Mouse (Mus musculus): Measurements from ENCODE around the gene Lingo4.

Lingo4 gene

DNA sequence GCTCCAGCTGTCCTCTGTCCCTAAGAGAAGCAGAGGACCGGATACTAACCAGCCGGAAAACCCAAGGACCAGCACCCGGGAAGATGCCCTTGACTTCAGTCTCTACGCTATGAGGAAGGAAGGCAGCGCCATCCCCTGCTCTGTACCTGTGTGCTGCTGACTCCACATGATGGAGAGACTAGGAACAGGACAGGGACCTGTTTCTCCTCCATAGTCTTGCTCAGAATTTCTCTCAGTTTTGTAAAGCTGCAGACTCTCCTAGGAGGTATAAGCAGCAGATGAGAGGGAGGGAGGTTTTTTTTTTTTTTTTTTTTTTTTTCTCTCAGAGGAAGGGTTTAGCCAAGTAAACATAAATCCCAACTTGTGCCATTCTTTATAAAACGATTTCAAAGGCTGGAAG, at the start of gene Lingo4:
Gene Lingo4 (plus strand): TSS at position 301 of the 400 bp plus-strand sequence.
- DNase-seq (ENCODE audit: inconsistent ontology term): no peak

- DNase-seq (ENCODE audit: inconsistent ontology term): no peak
These were observed 37.5 kb upstream of the Lingo4 start for GRCm38 (mm10) chr3:94360812-94361211.

DNA sequence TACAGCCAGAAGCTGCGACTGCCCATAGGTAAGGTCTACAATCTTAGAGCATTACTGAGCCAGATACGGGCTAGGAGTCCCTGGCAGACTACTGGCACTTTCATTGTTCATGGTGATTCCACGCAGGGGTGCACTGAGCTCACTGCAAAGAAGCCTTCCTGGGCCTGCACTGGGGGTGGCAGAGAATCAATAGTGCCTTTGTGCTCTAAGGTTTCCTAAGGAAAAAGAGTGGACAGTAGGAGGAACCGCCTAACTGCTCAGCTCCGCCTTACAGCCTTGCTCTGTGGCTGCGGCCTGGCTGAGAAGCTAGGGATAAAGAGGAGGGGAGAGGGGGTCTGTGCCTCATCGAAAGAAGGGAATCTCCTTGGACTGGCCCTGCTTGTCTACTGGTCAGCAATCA, 36.2 kb upstream of the Lingo4 start, which contains the start of gene C2cd4d:
Gene C2cd4d (plus strand): TSS at position 301 of the 400 bp plus-strand sequence.
- no peak for DNase-seq (ENCODE audit: inconsistent ontology term)

- DNase-seq (ENCODE audit: inconsistent ontology term): peak; percentile 62
These were observed 34.8 kb upstream of the Lingo4 start for GRCm38 (mm10) chr3:94363291-94364153.

DNA sequence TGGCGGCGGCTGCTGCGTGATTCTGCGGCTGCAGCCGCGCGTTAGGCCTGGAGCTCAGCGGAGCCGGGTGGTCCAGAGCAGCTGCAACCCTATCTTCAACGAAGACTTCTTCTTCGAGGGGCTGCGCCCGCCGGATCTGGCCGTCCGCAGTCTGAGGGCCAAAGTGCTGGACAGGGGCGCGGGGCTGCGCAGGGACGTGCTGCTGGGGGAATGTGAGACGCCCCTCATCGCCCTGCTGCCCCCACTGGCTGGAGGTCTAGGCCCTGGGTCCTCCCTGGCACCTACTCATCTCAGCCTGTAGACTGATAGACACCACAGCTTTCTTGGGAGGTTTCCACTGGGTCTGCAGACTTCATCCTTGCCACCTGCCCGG, 34.2 kb upstream of the Lingo4 start:
- DNase-seq (ENCODE audit: inconsistent ontology term): no peak

- peak; percentile 73 for DNase-seq (ENCODE audit: inconsistent ontology term)
These were observed 31.6 kb upstream of the Lingo4 start for GRCm38 (mm10) chr3:94366761-94367160.

- no peak for DNase-seq (ENCODE audit: inconsistent ontology term)
These were observed 30.8 kb upstream of the Lingo4 start for GRCm38 (mm10) chr3:94367511-94367910.

DNA sequence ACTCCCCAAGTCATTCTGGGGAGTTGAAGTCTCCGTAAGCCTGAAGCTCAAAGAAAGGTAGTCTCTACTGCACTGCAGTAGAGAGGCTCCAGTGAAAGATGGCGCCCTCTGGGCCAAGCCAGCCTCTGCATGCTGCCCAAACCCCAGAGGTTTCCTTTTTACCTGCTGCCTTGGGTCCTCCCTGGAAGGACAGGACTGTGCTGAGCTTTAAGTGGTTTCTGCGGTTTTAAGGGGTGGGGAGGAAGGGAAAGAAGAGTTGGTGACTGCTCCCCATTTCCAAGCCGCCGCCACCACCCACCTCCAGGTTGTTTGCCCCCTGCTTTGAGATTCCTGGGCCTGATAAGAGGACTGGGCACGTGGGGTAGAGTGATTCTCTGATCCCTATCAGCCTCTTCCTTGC, 29.7 kb upstream of the Lingo4 start:
- DNase-seq (ENCODE audit: inconsistent ontology term): no peak

DNA sequence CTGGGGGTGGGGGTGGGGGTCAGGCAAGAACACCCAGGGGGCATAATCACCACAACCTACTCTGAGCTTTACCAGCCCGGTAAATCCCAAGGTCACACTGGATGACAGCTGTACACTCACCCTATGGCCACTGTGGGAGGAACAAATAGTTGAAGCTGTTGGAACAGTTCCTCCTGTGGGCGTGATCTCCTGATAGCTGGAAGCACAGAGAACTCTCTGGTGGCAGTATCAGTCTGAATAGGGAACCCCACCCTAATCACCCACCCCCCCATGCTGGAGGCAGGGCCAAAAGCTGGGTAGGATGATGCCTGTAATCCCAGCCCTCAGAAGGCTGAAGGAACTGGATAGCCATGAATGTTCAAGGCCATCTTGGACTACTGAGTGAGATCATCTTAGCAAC, 28.6 kb upstream of the Lingo4 start:
- no peak for DNase-seq (ENCODE audit: inconsistent ontology term)

GRCm38 (mm10) chr3:94371637-94372036, 26.7 kb upstream of the Lingo4 start:
- peak; percentile 83 for DNase-seq (ENCODE audit: inconsistent ontology term)

DNA sequence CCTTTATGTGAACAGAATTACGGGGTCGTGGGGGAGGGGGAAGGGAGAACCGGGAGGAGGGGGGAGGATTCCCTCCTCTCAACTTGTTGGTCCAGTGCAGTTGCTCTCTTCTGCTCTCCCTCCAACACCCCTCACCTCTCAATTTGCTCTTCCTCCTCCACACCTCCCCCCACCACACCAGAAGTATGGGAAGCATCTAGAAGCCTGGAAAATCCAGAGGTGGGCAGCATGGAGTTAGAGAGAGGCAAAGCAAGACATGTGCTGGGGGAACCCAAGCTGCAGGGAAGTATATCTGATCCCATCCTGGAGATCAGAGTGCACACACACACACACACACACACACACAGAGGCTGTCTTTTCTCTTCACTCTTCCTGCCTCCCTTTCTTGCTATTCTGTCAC, 26.3 kb upstream of the Lingo4 start:
- DNase-seq (ENCODE audit: inconsistent ontology term): no peak

DNA sequence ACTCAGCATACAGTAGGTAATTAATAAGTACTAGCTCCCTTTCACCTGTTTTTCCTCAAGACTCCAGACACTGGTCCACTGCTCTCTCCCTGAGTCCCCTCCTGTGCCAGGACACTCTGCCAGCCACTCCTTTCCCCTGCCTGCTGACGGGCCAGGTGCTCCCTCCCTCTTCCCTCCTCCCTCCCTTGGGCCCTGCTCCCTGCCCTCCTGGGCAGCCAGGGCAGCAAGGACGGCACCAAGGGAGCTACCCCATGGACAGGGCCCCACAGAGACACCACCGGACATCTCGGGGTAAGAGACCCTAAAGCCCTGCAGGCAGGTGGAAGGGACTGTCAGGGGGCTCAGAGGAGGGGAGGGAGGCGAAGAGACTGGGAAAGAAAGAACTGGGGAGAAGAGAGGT, 25.7 kb upstream of the Lingo4 start, which contains the start of gene Rorc:
Gene Rorc (plus strand): TSS at position 154 of the 400 bp plus-strand sequence.
- peak; percentile 34 for DNase-seq (ENCODE audit: inconsistent ontology term)

- peak; percentile 36 for DNase-seq (ENCODE audit: inconsistent ontology term)
These were observed 25.2 kb upstream of the Lingo4 start for GRCm38 (mm10) chr3:94373090-94373489.

DNA sequence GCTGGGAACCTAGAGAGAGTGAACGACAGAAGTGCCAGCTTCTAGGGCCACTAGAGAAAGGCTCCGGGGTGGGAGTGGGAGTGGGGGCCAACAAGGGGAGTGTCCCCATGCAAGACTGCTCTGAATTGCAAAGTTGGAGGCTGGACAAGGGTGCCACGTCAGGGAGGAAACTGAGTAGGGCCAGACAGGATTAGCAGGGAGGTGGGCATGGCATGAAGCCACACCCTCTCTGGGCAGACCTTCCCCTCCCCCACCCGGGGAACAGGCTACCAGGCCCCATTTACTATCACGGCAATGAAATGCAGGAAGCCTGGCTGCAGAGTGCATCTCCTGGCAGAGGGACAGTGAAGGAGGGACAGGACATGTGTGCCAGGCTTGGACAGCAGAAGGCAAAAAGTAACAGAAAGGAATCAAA, 24.7 kb upstream of the Lingo4 start:
- peak; percentile 44 for DNase-seq (ENCODE audit: inconsistent ontology term)

- DNase-seq (ENCODE audit: inconsistent ontology term): no peak
These were observed 23.7 kb upstream of the Lingo4 start for GRCm38 (mm10) chr3:94374636-94375035.

- DNase-seq (ENCODE audit: inconsistent ontology term): peak; percentile 55
These were observed 23.2 kb upstream of the Lingo4 start for GRCm38 (mm10) chr3:94375146-94375545.

- no peak for DNase-seq (ENCODE audit: inconsistent ontology term)
These were observed 22.5 kb upstream of the Lingo4 start for GRCm38 (mm10) chr3:94375861-94376260.

GRCm38 (mm10) chr3:94377028-94377923, 21.0 kb upstream of the Lingo4 start:
- DNase-seq (ENCODE audit: inconsistent ontology term): no peak

DNA sequence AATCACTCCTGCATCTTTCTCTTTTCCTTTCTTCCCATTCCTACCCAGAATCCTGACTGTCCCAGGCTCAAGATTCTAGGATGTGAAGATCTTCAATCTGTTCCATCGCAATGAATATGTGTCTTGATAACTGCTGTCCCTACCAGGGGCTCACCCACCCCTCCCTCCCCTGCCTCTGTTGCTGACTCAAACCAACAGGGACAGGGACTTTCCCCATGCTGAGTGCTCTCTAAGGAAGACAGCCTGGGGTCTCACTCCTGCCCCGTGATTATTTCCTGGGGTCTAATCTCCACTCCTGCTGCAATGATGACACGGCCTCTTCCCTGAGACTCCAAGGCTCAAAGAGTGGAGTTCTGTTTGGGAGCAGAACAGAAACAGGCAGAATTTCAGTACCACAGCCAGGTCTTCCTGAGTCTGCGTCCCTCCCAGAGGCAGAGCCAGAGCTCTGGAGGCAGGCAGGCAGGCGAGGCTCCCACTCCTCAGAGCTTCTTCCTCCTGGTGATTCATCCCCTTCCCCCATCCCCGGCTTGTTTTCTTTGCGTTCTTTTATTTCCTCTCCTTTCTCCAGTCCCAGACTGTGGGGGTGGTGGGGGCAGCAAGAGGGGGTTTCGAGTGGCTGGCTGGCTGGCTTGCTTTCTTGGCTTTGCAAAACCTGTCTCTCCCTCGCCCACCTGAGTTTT, 18.3 kb upstream of the Lingo4 start:
- no peak for DNase-seq (ENCODE audit: inconsistent ontology term)

- DNase-seq (ENCODE audit: inconsistent ontology term): no peak
These were observed 16.0 kb upstream of the Lingo4 start for GRCm38 (mm10) chr3:94382308-94382707.

- no peak for DNase-seq (ENCODE audit: inconsistent ontology term)
These were observed 14.8 kb upstream of the Lingo4 start for GRCm38 (mm10) chr3:94383476-94383875.

DNA sequence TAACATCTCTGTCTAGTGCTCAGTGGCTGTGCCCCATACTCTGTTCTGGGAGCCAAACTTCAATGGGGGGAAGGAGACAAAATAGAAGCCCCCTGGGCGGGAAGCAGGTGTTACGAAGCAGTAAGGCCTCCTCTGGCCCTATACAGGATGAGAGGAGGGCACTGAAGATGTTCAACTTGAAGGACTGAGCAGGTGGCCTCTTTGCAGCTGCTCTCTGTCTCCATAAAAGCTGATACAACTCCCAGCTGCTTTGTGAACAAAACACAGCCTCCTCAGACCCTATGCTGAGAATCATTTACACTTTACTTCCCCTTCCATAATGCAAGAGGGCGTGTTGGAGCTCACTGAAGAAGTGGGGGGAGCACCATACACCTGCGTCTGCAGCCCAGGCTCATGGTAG, 11.6 kb upstream of the Lingo4 start:
- DNase-seq (ENCODE audit: inconsistent ontology term): no peak
